Mouse (Mus musculus): ENCODE measurements at regions not wholly inside any gene's neighbourhood (a gene's known extent, or its start where the extent isn't known, plus 50 kb on each side); places are given as distances from the start of the nearest gene placed in this dataset.
"Not testable (repeated sequence)": the region's sequence is repeated elsewhere in the genome, so short reads cannot be mapped to it uniquely, and the experiment has no call there.

DNA sequence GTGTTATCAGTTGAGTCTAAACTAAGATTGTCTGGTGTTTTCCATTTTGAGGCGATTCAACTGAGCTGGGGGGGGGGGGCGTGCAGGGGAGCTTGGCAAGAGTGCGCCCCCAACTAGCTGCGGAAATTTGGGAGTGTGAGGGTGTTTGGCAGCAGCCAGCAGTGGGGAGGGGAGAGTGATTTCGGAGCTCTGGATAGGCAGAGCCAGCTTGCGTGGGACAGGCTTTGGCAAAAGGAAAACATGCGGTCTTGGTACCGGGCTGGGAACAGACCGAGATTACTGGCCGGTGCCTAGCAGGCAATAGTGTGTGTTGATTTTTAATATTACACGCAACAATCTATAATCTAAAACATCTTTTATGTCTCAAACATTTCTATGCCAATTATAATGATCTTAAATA lies 199.4 kb upstream of the Cdk6 start:
- intact Hi-C loops (cut with DNase I), result not testable (repeated sequence)

DNA sequence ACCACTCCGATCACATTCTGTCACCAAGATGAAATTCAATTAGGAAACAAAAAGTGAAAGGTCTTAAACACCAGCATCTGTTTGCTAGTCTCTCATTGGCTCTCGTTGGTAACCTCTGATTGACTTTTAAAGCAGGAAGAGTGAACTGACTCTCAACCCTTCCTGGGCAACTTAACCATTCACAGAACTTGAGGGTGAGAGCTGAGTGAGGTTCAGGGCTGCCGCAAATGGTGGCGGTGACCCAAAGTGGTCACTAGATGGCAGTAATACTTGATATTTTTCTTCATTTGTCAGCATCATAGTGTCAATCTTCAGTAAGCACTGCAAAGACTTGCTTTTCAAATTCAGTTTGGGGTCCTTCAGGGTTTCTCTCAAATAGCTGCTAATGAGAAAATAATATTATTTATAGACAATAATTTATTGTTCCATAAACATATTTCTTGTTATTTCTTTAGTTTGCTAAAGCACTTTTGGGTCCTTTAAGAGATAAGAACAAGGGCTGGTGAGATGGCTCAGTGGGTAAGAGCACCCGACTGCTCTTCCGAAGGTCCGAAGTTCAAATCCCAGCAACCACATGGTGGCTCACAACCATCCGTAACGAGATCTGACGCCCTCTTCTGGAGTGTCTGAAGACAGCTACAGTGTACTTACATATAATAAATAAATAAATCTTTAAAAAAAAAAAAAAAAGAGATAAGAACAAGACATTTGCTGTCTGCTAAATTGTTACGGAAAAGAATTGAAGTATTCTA lies 194.6 kb upstream of the Cdk6 start:
- peak; percentile 31 to 41 for DNase-seq
- intact Hi-C loops (cut with DNase I), result not testable (repeated sequence)

More for the DNA sequence above, 199.4 kb upstream of the Cdk6 start:
- not testable (repeated sequence) for DNase-seq

DNA sequence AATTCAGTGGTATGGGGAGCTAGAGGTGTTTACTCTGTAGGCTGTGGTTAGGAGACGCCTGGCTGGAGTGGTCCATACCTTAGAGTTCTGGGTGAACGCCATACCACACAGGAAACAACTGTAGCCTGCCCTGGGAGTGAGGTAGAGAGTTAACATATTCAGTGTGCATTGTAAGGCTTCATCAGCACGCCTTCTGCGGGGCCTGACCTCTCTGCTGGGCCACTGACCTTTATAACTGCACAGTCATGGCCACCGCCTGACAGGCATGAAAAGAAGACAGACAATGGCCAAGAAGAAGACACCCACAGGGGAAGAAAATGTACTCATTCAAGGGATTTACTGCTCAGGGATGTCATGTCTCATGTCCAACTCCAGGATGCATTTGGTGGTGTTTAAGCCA lies 191.4 kb upstream of the Cdk6 start:
- intact Hi-C loops (cut with DNase I), result loop anchor here (2.0 to 5.0 kb wide), 3 partner anchors 47 to 367 kb away; no protein-coding TSS in a partner anchor
- DNase-seq, result not testable (repeated sequence)

DNA sequence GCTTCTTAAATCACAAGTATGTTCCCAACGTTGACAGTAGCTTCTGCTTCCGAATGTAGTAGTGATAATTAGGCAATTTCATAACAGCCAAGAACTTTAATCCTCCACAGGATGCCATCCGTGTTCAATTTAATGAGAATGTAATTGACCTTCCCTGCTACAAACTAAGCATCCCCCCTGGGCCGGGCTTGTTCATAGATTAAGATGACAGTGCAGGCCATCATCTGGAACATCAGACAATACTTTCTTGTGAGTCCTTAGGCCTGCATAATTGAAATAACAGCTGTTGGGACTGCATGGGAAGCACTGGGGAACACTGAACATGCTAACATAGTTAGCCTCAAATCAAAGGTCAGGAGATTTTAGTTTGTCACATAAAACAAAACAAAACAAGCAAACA lies 190.5 kb upstream of the Cdk6 start:
- intact Hi-C loops (cut with DNase I), result loop anchor here (2.0 to 5.0 kb wide), 3 partner anchors 47 to 366 kb away; no protein-coding TSS in a partner anchor
- DNase-seq, result not testable (repeated sequence)

DNA sequence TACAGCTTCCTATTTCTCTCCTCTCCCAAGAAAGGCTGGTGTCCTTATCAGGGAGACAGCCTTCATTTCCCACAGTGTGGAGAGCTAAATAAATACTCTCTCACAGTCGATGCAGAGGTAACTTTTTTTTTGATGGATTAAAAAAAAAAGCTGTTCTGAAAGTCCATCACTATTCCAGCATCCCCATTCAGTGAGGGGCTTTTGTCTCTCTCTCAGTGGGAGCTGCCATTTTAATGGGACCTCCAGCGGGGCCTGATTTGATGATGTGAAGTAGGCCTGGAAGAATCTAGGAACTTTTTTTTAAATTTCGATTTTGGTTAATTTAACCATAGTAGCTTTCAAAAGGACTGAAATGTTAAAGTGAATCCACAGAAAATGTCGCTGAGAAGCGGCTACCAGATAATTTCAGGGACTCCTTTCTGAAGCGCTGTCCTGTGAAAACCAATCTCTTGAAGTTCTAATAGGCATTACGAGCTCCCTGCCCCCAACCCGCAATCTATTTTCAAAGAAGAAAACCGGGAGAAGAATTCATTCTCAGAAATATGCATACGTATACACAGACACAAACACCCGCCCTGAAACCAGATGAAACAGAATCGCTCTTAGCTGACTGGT lies 189.6 kb upstream of the Cdk6 start:
- intact Hi-C loops (cut with DNase I), result loop anchor here (2.0 to 5.0 kb wide), 3 partner anchors 46 to 365 kb away; no protein-coding TSS in a partner anchor
- not testable (repeated sequence) for DNase-seq

DNA sequence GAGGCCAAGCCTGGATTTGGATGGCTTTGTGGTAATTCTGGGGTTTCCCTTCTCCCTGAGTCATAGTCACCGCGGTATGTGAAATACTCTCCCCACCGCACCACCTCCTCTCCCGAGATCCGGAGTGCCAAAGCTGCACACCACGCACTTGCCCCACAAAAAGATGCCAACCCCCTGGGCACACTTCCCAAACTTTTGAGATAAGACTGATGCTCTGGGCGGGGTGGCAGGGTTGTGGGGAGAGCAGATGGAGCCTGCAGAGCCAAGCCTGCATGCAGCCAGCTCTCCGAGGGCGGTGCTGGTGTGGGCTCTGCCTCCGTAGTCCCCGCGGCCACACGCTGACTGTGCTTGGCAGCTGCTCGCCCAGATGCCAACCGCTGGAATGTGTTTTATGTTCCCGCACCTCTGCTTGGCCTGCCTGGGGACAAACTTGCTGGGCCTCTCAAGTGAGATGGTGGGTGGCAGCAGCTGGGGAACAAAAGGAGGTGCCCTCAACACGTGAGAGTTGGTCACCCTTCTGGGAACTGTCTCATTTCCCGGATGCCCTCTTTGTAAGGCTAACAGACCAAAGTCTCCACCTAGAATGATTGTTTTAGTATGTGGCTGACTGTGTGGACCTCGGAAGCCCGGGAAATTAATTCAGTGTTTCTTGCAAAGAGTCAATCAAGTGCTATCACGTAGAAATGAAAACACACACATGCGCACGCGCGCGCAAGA lies 189.0 kb upstream of the Cdk6 start:
- intact Hi-C loops (cut with DNase I), result loop anchor here (5.0 kb wide), 1 partner anchor 45 kb away; no protein-coding TSS in a partner anchor

DNA sequence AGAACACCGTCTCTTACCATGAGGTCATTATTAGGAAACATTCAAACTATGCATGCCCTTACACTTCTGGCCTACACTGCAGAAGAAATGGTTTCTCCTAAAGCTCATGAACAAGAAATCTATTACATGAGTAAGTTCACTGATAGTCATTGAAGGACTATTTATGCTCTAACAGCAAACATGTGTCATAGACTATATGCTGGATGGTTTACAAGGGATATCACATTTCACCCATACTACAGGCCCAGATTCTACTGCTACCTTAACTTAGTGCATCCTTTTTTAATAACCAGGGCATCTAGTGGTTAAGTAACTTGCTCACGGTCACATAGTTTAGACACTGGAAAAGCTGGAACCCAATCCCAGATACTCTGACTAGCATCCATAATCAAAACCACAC lies 175.8 kb upstream of the Cdk6 start:
- intact Hi-C loops (cut with DNase I); DNase-seq: not testable (repeated sequence)

More for the DNA sequence above, 189.0 kb upstream of the Cdk6 start:
- peak; percentile 55 to 70 for DNase-seq

DNA sequence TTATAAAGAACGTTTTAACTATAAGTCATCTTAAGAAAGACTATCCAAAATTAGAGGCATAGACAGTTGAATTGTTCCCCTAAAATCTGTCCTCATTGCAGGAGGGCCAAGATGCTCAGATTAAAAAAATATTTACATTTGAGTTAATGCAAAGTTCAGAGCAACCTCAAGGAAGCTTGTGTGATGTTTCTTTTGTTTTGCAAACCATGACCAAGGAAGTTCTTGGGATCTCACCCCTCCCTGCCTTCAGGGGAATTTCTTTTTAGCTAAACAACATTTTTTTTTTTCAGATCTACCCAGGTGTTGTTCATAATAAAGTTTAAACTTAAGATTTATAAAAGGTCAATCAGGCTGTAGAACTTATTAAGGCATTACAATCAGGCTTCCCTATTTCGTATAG lies 174.8 kb upstream of the Cdk6 start:
- DNase-seq; intact Hi-C loops (cut with DNase I): not testable (repeated sequence)

DNA sequence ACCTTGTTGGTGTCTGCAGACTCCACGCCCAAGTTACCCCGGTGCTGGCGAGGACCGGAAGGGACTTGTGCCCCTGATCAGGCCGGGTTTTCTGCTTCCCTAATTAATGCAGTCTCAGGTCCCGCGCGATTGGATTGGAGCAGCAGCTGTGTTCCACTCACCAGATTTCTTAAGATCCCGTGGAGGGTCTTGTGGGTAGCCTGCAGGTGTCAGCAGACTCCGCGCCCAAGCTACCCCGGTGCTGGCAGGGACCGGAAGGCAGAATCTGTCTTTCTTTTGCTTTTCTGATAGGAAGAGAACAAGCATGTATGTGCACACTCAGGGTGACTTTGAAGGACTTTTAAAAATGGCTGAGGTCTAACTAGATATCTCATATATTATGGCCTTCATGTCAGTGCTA lies 147.7 kb upstream of the Cdk6 start:
- DNase-seq; intact Hi-C loops (cut with DNase I): not testable (repeated sequence)

DNA sequence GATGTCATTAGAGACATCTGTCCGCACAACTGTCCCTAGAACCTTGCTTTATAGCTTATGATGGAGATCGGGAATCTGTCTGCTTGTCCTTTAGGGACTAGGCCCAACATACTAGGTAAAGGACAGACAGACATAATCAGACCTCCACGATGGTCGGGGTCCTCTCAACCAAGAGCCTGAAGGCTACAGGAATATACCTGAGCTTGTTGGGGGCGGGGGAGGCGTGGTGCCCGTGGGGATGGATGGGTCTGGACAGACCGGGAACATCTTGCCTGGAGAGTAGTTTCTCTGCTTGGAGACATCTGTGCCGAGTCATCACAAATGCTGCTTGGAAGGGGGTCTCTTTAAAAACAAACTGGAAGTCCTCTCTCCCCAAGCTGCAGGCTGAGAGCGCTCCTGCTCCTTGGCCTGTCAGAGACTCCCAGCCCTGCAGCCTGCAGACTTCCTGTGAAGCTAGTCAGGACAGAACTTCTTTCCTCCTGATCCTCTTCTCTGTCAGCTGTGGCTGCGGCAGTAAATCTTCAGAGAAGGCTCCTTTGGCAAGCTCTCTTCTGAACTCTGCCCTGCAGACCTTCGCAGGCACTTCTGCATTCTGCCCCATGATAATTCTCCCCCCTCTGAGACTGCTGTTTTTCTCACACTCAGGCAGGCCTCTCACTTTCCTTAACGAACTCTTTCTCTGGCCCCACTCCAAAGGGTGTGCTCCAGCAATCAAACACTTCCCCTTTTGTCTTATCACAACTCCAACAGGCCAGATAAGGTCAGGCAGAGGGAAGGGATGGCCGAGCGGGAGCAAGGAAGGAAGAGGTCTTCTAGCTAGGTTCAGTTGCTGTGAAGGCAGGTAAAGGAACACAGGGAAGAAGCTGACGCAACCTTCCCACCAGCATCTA lies 143.1 kb upstream of the Cdk6 start:
- intact Hi-C loops (cut with DNase I), result loop anchor here (2.0 to 5.0 kb wide), 2 partner anchors 46 to 143 kb away; partner anchors contain the start of gene Cdk6
- peak; percentile 42 to 62 for DNase-seq

DNA sequence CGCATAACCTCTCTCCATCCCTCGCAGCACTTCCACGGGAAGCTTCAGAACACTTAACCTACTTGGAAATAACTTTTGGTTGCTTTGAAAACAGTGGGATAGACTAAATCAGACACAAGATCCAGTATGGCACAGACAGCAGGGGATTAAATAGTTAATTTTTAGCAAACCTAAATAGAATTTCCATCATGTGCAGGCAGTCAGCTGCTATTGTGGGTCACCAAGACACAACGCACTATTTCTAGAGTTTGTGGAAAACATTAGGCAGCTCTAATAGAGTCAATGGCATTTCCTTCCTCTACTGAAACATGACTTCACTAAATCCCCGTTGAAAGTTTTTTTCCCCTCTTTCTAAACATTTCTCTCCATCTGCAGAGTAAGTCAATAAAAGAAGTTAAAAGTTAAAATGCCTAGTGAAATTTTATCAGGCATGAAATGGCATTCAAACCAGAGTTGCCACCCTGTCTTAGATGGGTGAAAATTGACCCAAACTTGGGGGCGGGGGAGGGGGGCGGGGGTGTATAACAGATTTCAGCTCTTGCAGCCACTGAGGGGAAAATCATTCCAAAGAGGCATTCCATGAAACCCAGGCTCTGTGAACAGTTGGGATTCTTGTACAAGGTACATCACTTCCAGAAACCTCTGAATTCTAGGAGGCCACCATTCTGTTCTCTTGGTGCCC lies 142.3 kb upstream of the Cdk6 start:
- DNase-seq, result not testable (repeated sequence)
- intact Hi-C loops (cut with DNase I), result loop anchor here (2.0 to 5.0 kb wide), 2 partner anchors 47 to 142 kb away; partner anchors contain the start of gene Cdk6

DNA sequence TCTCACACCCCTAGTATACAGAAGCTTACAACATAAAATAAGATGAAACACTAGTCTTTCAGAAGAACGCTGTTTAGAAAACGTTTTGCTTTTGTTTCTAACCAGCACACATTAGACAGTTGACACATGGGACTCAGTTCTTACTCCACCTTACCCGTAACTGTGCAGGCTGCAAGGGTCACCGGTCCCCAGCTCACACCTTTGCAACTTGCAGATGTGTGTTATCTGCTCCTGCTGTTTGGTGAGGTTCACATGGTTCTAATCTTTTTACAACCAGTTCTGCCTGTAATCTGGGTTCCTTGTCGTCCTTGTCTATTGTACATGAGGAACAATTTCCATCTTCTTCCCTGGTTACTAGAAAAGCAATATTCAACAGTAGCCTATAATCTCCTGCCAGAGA lies 135.1 kb upstream of the Cdk6 start:
- intact Hi-C loops (cut with DNase I); DNase-seq: not testable (repeated sequence)

DNA sequence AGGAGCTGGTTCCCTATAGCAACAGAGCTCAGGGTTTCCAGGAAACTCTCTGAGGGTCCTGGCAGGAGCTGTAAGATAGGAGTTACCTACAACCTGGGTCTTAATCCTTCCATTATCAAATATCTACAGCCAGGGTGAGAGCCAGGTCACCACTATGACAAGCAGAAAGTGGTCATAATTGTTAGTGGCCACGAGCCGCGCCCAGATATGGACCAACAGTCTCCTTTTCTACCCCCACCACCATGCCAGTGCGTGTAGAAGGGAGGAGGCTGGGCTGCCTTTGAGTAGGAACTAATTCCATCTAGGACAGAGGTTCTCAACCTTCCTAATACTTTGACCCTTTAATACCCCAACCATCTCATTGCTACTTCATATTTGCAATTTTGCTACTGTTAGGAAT lies 133.0 kb upstream of the Cdk6 start:
- DNase-seq; intact Hi-C loops (cut with DNase I): not testable (repeated sequence)

DNA sequence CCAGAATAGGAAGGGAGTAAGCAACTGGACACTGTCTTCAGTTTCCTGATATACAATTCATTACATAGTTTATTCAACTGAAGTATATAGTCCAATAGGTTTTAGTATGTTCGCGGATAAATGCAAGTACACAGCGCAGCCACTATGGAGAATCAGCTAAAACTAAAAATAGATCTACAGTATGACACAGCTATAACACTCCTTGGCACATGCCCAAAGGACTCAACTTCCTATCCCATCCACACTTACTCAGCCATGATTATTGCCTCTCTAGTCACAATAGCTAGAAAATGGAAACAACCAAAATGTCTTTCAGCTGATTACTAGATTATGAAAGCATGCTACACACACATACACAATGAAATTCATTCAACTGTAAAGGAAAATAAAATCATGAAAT lies 130.0 kb upstream of the Cdk6 start:
- intact Hi-C loops (cut with DNase I), result no loop called here
- DNase-seq, result no peak

DNA sequence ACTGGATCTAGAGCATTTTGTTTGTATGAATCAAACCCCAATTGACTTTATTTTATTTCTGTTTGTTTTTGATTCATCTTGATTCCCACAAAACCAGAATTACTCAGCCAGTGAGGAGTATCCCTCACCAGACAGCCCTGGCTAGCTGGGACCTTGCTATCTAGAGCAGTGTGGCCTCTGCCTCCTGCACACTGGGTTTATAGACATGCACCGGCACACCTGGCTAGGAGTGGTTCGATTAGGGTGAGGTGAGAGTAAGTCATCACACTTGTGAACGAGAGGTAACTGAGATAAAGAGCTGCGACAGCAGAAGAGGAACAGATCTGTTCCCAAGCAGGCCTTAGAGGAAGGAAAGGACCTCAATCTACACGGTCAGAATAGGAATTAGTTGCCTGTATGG lies 125.2 kb upstream of the Cdk6 start:
- intact Hi-C loops (cut with DNase I), result no loop called here
- DNase-seq, result no peak

DNA sequence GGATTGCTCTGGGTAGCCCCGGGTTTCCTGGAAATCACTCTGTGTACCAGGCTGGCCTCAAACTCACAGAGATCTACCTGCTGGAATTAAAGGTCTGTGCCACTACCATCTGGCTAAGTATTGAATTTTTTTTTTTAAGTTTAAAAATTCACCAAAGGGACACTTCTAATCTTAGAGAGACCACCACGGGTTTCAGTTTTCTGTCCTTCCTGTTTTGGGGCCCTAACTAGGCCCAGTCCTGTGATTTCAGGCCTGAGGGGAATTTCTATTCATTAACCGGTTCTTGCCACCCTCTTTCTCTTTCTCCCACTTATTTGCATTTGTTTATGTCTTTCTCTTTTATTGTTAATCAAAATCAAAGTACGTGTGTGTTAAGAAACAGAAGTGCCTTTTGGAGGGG lies 122.1 kb upstream of the Cdk6 start:
- no peak for DNase-seq
- intact Hi-C loops (cut with DNase I), result no loop called here

DNA sequence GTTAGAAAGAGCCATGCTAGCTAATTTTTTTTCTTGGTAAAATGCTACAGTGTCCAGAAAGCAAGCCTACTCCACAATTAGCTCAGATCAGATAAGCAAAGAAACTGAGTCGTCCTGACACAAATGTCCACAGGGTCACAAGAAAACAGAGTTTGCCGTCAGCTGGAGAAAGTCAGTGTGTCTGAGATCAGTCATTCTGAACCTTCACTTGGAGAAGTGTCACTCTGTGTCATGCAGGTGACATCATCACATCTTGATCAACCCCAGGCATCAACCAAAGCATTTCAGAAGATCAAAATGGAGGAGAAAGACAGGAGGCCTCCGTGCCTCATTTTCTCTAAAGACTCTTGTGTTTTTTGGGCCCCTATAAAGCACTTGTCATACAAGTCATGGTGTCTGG lies 121.5 kb upstream of the Cdk6 start:
- DNase-seq, result no peak
- intact Hi-C loops (cut with DNase I), result loop anchor here (5.0 kb wide), 1 partner anchor 123 kb away; the partner anchor contains the start of gene Cdk6

DNA sequence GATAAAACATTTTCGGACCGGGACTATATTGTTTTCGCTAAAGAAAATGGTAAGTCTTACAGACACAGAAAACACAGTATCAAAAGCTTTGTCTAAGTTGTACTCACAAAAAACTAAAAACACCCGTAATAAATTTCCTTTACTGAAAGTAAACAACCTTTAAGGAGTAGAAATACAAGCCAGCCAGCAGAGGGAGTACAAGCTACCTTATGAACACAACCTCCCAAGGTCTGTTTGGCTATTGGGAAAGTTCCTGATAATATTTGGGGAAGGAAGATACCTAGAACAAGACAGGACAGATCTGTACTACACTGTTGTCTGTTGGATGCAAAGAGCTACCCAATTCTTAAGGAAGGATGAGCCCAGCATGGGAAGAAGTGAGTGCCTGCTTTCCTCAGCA lies 117.5 kb upstream of the Cdk6 start:
- peak in 1 of 2 experiments; percentile 18 for DNase-seq

DNA sequence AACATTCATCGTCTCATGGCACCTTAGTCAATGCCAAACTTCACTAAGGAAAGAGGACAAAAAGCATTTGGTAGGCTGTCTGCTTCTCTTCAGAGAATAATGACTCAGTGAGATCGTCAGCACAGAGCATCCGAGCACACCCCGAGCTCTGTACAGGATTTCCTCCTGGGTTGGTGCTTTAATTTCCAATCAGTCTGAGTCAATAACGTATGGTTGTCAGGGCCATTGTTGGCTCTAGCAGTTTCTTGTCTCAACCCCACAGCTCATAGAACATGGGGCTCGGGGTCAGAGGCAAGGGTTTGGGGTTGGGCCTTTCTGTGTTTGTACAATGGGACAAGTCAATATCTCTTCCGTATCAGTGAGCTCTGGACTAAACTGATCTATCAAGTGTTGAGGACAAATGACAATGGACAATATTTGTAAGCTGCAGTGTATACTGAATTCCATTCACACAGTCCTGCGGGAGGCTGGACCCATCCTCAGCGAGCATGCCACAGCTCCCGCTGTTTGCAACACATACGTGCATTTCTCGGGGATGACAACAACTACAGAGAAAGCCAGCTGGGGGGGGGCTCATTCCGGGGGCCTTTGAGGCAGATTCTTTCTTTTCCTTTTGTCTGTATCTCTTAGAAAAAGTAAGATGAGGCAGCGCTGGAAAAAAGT lies 116.8 kb upstream of the Cdk6 start:
- intact Hi-C loops (cut with DNase I), result loop anchor here (5.0 kb wide), 1 partner anchor 118 kb away; the partner anchor contains the start of gene Cdk6
- DNase-seq, result not testable (repeated sequence)

More for the DNA sequence above, 117.5 kb upstream of the Cdk6 start:
- intact Hi-C loops (cut with DNase I), result loop anchor here (1.0 to 5.0 kb wide), 2 partner anchors 118 to 292 kb away; partner anchors contain the start of gene Cdk6

Measured in heart, postnatal 36 days (tissue).